Mouse (Mus musculus) midbrain, embryonic 16.5 days (tissue): ENCODE results near the gene Loxl4. TPM values are rescaled to one million over a fixed set of nuclear protein-coding genes. Genes with fewer than 3 reads are reported as not detected.

Experiments
- ATAC-seq: fragments of 200-750 bp; cut with Nextera tagmentation; 2 replicates; pipeline ENCODE4 v1.8.0; 2017; ENCODE audit warnings: moderate TSS enrichment
- H3K27ac ChIP-seq: fragments of 300-500 bp; sonication (generic); 2 replicates; pipeline ENCODE4 v1.5.1; 2014; ENCODE audit warnings: mild to moderate bottlenecking, low read length, mixed read lengths
- H3K27me3 ChIP-seq: fragments of 300-500 bp; sonication (generic); 2 replicates; pipeline ENCODE4 v1.6.1; 2014; ENCODE audit warnings: low read depth, low read length, mixed read lengths; ENCODE audit not compliant: control insufficient read depth, insufficient read depth
- H3K36me3 ChIP-seq: fragments of 300-500 bp; sonication (generic); 2 replicates; pipeline ENCODE4 v1.6.1; 2014; ENCODE audit warnings: mild to moderate bottlenecking, low read length, moderate library complexity, mixed read lengths; ENCODE audit not compliant: control insufficient read depth, insufficient read depth
- H3K4me1 ChIP-seq: fragments of 300-500 bp; sonication (generic); 2 replicates; pipeline ENCODE4 v1.6.1; 2014; ENCODE audit warnings: mild to moderate bottlenecking, low read length, mixed read lengths; ENCODE audit not compliant: control insufficient read depth, insufficient read depth
- H3K4me2 ChIP-seq: fragments of 300-500 bp; sonication (generic); 2 replicates; pipeline ENCODE4 v1.6.1; 2014; ENCODE audit warnings: mild to moderate bottlenecking, low read length, mixed read lengths
- H3K4me3 ChIP-seq: fragments of 300-500 bp; sonication (generic); 2 replicates; pipeline ENCODE4 v1.5.1; 2014; ENCODE audit warnings: low read depth, mild to moderate bottlenecking, low read length, moderate library complexity, mixed read lengths
- H3K9ac ChIP-seq: fragments of 300-500 bp; sonication (generic); 2 replicates; pipeline ENCODE4 v1.6.1; 2014; ENCODE audit warnings: low read depth, low read length, mixed read lengths
- H3K9me3 ChIP-seq: fragments of 300-500 bp; sonication (generic); replicated peaks from 2 replicates; pipeline ENCODE4 v1.6.1; 2014; ENCODE audit warnings: mild to moderate bottlenecking, low read length, mixed read lengths; ENCODE audit not compliant: control insufficient read depth, poor library complexity, severe bottlenecking
- WGBS: fragments of 180-500 bp; shearing (Covaris S2); extraction: QIAGEN DNeasy Blood & Tissue Kit; methylation state at CpG from one replicate; pipeline ENCODE4 v1.1.7; 2014; 5-methylcytosine and 5-hydroxymethylcytosine counted together
- polyA plus RNA-seq: library from polyadenylated mRNA; unstranded; fragments of >200 nt; fragmentation: Nextera tagmentation; extraction: Ambion mirVana; gene quantifications from 2 replicates; pipeline ENCODE4 v1.2.1, GENCODE M21; 2015

Gene Loxl4
- polyA plus RNA-seq: 0.13 and 0.17 TPM in 2 replicates

DNA sequence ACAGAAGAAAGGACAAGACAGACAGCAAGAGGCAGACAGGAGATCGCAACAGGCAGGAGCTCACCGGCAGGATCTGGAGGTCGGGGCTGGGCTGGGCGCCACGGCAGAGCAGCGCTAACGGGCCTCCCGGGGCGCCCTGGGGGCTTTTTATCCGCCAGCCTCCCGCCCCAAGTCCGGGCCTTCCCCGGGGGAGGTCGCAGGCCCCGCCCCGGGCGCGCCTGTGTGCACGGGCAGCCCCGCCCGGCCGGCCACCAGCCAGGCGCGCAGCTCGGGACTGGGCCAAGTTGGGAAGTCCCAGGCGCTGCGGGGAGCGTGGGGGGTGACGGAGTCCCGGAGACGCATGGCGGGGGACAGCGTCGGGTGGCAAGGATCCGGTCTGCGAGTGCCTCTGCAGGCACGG lies at the start of gene Loxl4:
Gene Loxl4 (minus strand): TSS at position 160 of the 400 bp plus-strand sequence.
- Histone ChIP-seq H3K36me3 (no peaks in the 10 kb centered on the region), H3K27me3 (peaks cover 14% of the 10 kb centered on the region), H3K4me1 (0 out of 2 replicates have a peak, but pooled peaks cover 2% of the 10 kb centered on the region), H3K27ac (no peak within 1 kb of the TSS), H3K9me3 (no peaks in the 10 kb centered on the region), H3K4me2 (peak within 1 kb of the TSS; percentile 53), H3K9ac (peak within 1 kb of the TSS; percentile 35; the same call in 1 of the 2 replicates), H3K4me3 (peak within 1 kb of the TSS; percentile 28)
- WGBS: 1% methylated on average over 35 of the region's 37 CpGs
- no peak for ATAC-seq

DNA sequence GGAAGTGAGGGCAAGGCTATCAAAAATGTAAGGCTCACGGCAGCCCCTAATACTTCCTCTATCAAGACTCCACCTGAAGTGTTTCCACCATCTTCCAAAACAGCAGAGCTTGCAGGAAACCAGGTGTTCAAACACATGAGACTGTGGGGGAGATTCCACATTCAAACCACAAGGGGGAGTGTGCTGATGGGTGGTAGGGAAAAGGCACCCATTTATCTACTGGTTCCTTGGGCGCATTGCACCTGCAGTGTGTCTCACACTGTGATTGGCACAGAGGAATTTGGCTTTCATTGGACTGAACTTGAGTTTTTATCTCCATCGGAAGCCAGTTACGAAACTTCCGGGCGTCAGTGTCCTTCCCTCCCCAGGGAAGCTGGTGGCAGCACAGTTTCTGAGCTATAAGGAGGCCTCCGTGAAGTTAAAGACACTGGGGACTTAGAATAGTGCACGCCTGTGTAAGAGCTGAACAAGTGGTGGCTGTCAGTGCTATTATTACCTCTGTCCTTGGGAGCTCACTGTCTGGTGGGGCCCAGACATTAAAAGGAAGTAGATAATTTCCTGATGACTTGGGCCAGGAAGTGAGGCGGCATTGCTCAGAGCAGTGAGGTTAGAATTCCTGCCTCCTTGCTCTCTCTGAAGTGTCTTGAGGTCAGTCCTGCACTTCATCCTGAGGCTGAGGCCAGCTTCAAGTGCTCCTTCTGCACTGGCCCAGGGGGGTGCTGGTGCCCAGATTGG lies 49.0 kb upstream of the Loxl4 start:
- Histone ChIP-seq H3K9ac (no peak overlapping the region), H3K27ac (no peak overlapping the region), H3K36me3 (no peaks in the 10 kb centered on the region), H3K4me3 (no peak overlapping the region), H3K4me1 (peaks cover 4% of the 10 kb centered on the region; the same call in 1 of the 2 replicates), H3K27me3 (peaks cover 7% of the 10 kb centered on the region), H3K9me3 (no peaks in the 10 kb centered on the region), H3K4me2 (no peak overlapping the region)
- 85% methylated on average over 9 of the region's 9 CpGs for WGBS
- ATAC-seq: no peak

DNA sequence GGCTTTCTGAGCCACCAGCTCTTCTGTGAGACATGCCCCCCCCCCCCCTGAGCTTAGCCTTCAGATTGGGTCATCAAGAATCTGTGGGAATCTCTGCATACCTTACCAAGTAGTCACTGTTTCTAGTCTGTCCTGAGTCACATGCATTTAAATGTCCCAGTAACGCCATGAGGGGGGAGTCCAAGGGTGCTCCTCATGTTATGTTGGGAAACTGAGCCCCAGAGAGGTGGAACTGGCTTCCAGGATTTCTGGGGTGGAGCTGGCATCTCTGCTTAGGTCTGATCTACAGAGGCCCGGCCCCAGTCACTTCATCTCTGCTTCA lies 47.6 kb upstream of the Loxl4 start:
- no peaks in the 10 kb centered on the region for H3K9me3 ChIP-seq
- no peak for ATAC-seq
- no peak overlapping the region for H3K9ac ChIP-seq
- no peak overlapping the region for H3K27ac ChIP-seq
- no peaks in the 10 kb centered on the region for H3K36me3 ChIP-seq
- H3K4me1 ChIP-seq: peaks cover 4% of the 10 kb centered on the region; the same call in 1 of the 2 replicates
- H3K4me2 ChIP-seq: no peak overlapping the region
- peaks cover 10% of the 10 kb centered on the region for H3K27me3 ChIP-seq
- WGBS: 93% methylated on average over 2 of the region's 2 CpGs
- H3K4me3 ChIP-seq: no peak overlapping the region

DNA sequence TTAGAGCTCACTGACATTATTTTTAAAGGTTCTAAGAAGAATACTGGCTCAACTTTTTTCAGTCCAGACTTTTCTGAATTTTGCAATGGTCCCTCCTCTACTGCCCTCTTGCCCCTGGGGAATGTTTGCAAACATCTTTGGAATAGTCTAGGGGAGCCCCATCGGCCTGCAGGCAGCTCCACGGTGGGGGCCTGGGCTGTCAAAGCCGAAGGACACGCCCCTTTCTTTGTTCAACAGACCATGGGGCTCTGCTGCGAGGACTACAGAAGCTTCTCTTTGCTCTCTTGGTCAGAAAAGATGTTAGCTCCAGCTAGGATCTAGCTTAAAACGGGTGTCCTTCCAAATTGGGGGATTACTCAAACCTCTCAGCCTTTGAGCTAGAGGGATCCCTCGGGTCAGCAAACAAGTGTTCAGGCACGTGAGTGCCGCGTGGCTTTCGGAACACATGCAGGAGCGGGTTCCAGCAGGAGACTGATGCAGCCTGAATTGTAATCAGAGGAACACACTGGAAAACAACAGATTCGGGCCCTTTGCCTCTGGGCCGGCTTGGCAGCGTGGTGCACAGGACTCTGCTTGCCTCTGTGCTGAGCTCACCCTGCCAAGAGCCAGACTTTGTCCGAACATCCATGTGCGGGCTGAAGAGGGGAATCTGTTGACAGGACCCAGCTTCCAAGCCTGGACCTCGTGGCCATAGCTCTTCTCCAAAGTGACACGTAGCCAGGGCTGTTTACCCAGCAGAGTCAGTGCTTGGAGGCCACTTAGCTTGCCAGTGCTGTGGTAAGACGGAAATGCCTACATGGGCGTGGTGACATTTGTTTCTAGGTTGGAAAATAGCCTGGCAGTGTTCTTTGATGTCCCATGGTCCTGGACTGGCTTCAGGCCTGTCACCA lies 47.0 kb upstream of the Loxl4 start:
- peaks cover 4% of the 10 kb centered on the region; the same call in 1 of the 2 replicates for H3K4me1 ChIP-seq
- peaks cover 10% of the 10 kb centered on the region for H3K27me3 ChIP-seq
- no peak overlapping the region for H3K27ac ChIP-seq
- H3K4me3 ChIP-seq: no peak overlapping the region
- H3K9me3 ChIP-seq: no peaks in the 10 kb centered on the region
- no peak overlapping the region; the same call in 1 of the 2 replicates for H3K9ac ChIP-seq
- WGBS: 24% methylated on average over 21 of the region's 21 CpGs
- no peaks in the 10 kb centered on the region for H3K36me3 ChIP-seq
- peak; percentile 61 for ATAC-seq
- H3K4me2 ChIP-seq: 0 out of 2 replicates have a peak overlapping the region, but pooled peaks have one; percentile 10

DNA sequence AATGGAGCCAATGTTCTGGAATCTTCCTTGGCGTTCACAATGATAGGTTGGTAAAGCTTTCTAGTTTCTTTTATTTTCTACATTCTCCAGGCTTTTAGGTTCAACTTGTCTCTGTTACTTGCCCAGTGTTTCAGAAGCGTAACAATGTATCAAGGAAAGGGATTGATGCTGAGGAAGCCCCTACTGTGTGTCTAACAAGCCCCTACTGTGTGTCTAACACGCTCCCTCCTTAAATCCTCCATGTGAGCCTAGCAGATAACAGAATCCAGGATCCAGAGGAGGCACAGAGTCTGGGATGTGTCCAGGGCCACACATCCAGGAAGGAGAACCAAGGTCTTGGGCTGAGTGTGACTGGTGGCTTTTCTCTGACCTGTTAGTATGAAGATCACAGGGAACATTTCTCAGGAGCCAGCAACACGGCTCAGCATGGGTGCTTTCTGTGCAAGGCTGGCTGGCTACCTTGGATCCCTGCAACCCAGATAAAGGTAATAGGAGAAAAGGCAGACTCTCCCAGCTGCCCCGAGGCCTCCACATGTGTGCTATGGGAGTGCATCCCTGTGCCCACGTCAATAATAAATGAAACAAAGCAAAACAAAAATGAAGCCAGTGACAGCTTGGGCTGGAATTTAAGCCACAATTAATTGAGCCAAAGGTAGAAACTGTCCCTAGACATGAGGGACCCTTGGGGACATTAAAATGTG lies 46.0 kb upstream of the Loxl4 start:
- Histone ChIP-seq H3K4me3 (no peak overlapping the region), H3K36me3 (no peaks in the 10 kb centered on the region), H3K27me3 (peaks cover 10% of the 10 kb centered on the region), H3K9ac (no peak overlapping the region), H3K9me3 (no peaks in the 10 kb centered on the region), H3K4me2 (no peak overlapping the region), H3K27ac (no peak overlapping the region), H3K4me1 (peaks cover 4% of the 10 kb centered on the region; the same call in 1 of the 2 replicates)
- no peak for ATAC-seq
- WGBS: 78% methylated on average over 6 of the region's 6 CpGs

DNA sequence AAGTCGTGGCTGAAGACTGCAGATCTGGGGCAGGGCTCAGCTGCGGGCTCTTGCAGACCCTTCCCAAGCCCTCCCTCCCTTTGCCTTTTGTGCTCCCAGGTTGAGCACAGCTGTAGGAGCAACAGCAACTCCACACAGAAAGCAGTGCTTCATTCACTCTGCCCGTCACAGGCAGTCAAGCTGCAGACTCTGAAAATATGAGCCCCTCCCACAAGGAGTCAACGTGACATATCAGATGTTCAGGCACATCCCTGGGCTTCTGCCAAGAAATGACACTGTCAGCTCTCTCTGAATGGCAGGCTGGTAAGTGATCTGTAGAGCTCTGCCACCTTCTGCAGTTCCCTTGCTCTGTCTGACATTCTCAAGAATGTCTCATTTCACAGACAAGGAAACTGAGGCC lies 45.2 kb upstream of the Loxl4 start:
- H3K4me1 ChIP-seq: peaks cover 4% of the 10 kb centered on the region; the same call in 1 of the 2 replicates
- H3K4me3 ChIP-seq: no peak overlapping the region
- H3K4me2 ChIP-seq: no peak overlapping the region
- WGBS: 45% methylated on average over 4 of the region's 4 CpGs
- H3K27ac ChIP-seq: no peak overlapping the region
- no peak for ATAC-seq
- no peak overlapping the region for H3K9ac ChIP-seq
- no peaks in the 10 kb centered on the region for H3K36me3 ChIP-seq
- peaks cover 8% of the 10 kb centered on the region for H3K27me3 ChIP-seq
- no peaks in the 10 kb centered on the region for H3K9me3 ChIP-seq

DNA sequence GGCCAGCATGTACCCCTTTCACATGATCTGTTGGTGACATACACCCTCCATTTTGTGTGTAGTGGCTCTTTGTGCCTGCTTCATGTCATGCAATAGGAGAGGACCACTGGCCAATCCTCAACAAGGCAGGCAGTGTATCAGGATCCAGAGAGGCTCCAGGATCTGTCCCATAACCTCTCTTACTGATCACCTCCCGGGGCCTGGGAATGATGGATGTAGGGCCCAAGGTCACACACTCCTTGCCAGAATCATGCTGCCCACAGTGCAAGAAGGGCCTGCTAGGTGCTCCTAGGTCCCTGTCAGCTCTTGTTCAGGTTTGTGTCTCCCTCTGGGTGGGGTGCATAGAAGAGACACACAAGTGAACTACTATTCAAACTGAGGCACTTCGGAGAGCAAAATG lies 44.7 kb upstream of the Loxl4 start:
- H3K36me3 ChIP-seq: no peaks in the 10 kb centered on the region
- H3K4me1 ChIP-seq: peaks cover 4% of the 10 kb centered on the region; the same call in 1 of the 2 replicates
- no peak overlapping the region for H3K27ac ChIP-seq
- H3K4me2 ChIP-seq: no peak overlapping the region
- no peak overlapping the region for H3K9ac ChIP-seq
- no peaks in the 10 kb centered on the region for H3K9me3 ChIP-seq
- 96% methylated on average over 2 of the region's 2 CpGs for whole genome bisulfite sequencing
- no peak overlapping the region for H3K4me3 ChIP-seq
- ATAC-seq: no peak
- peaks cover 8% of the 10 kb centered on the region; the same call in 1 of the 2 replicates for H3K27me3 ChIP-seq

DNA sequence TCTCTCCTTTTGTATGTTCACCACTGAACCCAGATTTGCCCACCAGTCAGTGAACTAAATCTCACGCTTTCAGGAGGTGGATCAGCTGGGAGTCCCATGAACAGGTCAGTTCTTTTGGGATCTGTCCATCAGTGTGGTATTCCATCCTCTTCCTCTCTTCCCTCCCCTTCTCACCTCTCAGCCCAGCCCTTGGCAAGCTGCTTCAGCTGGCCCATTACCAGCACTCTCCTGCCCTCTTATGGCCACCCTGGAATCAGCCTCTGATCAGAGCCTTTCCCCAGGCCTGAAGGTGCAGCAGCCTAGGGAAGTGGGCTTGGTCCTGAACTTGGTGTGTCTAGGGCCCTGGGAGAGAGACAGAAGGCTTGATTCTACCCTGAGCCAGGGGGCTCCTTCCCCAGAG lies 42.4 kb upstream of the Loxl4 start:
- Histone ChIP-seq H3K27ac (no peak overlapping the region), H3K9me3 (no peaks in the 10 kb centered on the region), H3K36me3 (no peaks in the 10 kb centered on the region), H3K9ac (no peak overlapping the region), H3K27me3 (peaks cover 10% of the 10 kb centered on the region; the same call in 1 of the 2 replicates), H3K4me3 (no peak overlapping the region), H3K4me2 (no peak overlapping the region), H3K4me1 (peaks cover 4% of the 10 kb centered on the region; the same call in 1 of the 2 replicates)
- peak; percentile 75 for ATAC-seq
- WGBS: 44% methylated on average over 1 of the region's 1 CpGs
